In the genomic region with DNA sequence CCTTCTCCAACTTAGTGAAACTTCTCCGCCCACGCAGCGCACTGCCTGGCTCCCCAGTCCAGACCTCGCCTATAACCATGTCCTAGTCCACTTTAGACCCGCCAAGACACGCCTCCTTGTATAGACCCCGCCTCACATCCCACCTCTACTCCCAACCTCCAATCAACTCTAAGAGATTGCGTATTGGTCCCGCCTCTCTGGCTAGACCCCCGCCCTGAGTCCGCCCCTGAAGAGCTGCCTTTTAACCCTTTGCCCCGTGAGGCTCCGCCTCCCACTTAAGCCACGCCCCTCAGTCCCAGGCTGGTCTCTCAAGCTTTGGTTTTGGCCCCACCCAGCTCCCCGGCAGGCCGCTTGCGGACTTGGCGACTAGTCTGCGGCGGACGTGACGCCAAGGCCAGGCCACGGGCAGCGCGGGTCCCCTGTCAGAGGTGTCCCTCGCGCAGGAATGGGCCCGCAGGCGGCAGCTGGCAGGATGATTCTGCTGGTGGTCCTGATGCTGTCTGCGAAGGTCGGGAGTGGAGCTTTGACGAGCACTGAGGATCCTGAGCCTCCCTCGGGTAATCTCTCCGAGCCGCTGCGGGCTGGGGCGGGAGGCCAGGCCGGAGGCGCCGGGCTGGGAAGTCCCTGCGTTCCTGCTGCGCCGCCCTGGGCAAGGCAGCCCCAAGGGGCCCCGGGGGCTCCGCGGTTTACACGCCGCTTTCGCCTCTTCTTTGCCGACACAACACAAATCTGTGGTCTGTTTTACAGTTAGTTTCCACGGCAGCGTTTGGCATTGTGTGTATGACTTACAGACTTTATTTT, we compare ENCODE assay signal across 8 mouse cellular contexts. TPM values are rescaled to one million over a fixed set of nuclear protein-coding genes. Genes with fewer than 3 reads are reported as not detected.
DNase-seq lines count a peak whose midpoint lies in the region; ATAC-seq and TF ChIP-seq lines count a peak whose summit lies in the region.

Gene Ifngr1 (plus strand): TSS at position 309 of the 801 bp plus-strand sequence.

- peak within 1 kb of the TSS; percentile 83 for H3K4me2 ChIP-seq in heart, embryonic 12.5 days
- H3K4me2 ChIP-seq in kidney, postnatal 0 days (ENCODE audit: low read length), result peak within 1 kb of the TSS; percentile 86
- H3K4me2 ChIP-seq in liver, embryonic 11.5 days, result peak within 1 kb of the TSS; percentile 64
- H3K4me2 ChIP-seq in stomach, embryonic 14.5 days (replicated peaks; ENCODE audit: low read depth, low read length), result peak within 1 kb of the TSS; percentile 70

- no peaks in the 10 kb centered on the region for H3K27me3 ChIP-seq in heart, embryonic 12.5 days (replicated peaks)
- H3K27me3 ChIP-seq in kidney, postnatal 0 days (ENCODE audit: insufficient read depth, low read length), result no peaks in the 10 kb centered on the region
- no peaks in the 10 kb centered on the region for H3K27me3 ChIP-seq in liver, embryonic 11.5 days (replicated peaks; ENCODE audit: control insufficient read depth, insufficient read depth, low read length)
- H3K27me3 ChIP-seq in stomach, embryonic 14.5 days (ENCODE audit: control insufficient read depth, insufficient read depth, low read length), result no peaks in the 10 kb centered on the region

- peak within 1 kb of the TSS; percentile 63 for H3K4me3 ChIP-seq in heart, embryonic 12.5 days
- H3K4me3 ChIP-seq in kidney, postnatal 0 days (replicated peaks; ENCODE audit: low read depth, low read length), result peak within 1 kb of the TSS; percentile 81
- peak within 1 kb of the TSS; percentile 78 for H3K4me3 ChIP-seq in liver, embryonic 11.5 days (ENCODE audit: low read depth, low read length)
- H3K4me3 ChIP-seq in stomach, embryonic 14.5 days (ENCODE audit: low read depth, low read length), result peak within 1 kb of the TSS; percentile 75

- H3K9me3 ChIP-seq in heart, embryonic 12.5 days (replicated peaks), result no peaks in the 10 kb centered on the region
- H3K9me3 ChIP-seq in kidney, postnatal 0 days (replicated peaks; ENCODE audit: low read length), result no peaks in the 10 kb centered on the region
- H3K9me3 ChIP-seq in liver, embryonic 11.5 days (ENCODE audit: control insufficient read depth, low read length), result no peaks in the 10 kb centered on the region
- H3K9me3 ChIP-seq in stomach, embryonic 14.5 days (ENCODE audit: control insufficient read depth, low read depth, low read length), result no peaks in the 10 kb centered on the region

- no peaks in the 10 kb centered on the region for H3K36me3 ChIP-seq in heart, embryonic 12.5 days
- no peaks in the 10 kb centered on the region for H3K36me3 ChIP-seq in kidney, postnatal 0 days (ENCODE audit: insufficient read depth, low read length)
- no peaks in the 10 kb centered on the region for H3K36me3 ChIP-seq in liver, embryonic 11.5 days (ENCODE audit: control insufficient read depth, insufficient read depth, low read length)
- H3K36me3 ChIP-seq in stomach, embryonic 14.5 days (ENCODE audit: control insufficient read depth, insufficient read depth, low read length), result no peaks in the 10 kb centered on the region

- peak; percentile 93 for ATAC-seq in erythroid progenitor cell, adult 5-6 weeks (replicated peaks; ENCODE audit: low FRiP score, poor library complexity, severe bottlenecking)
- peak; percentile 100 for ATAC-seq in heart, embryonic 12.5 days (ENCODE audit: insufficient number of reproducible peaks, low FRiP score)
- peak; percentile 100 for ATAC-seq in kidney, postnatal 0 days (replicated peaks; ENCODE audit: low FRiP score, low read depth)
- peak; percentile 98 for ATAC-seq in liver, embryonic 11.5 days (replicated peaks; ENCODE audit: low FRiP score)
- ATAC-seq in stomach, embryonic 14.5 days (ENCODE audit: insufficient number of reproducible peaks, insufficient read depth, low FRiP score, low read depth), result peak; percentile 99

- peaks cover 31% of the 10 kb centered on the region for H3K4me1 ChIP-seq in heart, embryonic 12.5 days (replicated peaks)
- peaks cover 13% of the 10 kb centered on the region; the same call in 1 of the 2 replicates for H3K4me1 ChIP-seq in kidney, postnatal 0 days (replicated peaks; ENCODE audit: insufficient read depth, low read length)
- H3K4me1 ChIP-seq in liver, embryonic 11.5 days (replicated peaks; ENCODE audit: control insufficient read depth, insufficient read depth, low read length), result peaks cover 29% of the 10 kb centered on the region
- H3K4me1 ChIP-seq in stomach, embryonic 14.5 days (ENCODE audit: control insufficient read depth, insufficient read depth, low read length), result peaks cover 18% of the 10 kb centered on the region; the same call in 1 of the 2 replicates

- peak within 1 kb of the TSS; percentile 82 for H3K9ac ChIP-seq in heart, embryonic 12.5 days
- peak within 1 kb of the TSS; percentile 93 for H3K9ac ChIP-seq in kidney, postnatal 0 days (ENCODE audit: low read depth, low read length)
- H3K9ac ChIP-seq in liver, embryonic 11.5 days (ENCODE audit: low read depth, low read length), result peak within 1 kb of the TSS; percentile 80
- peak within 1 kb of the TSS; percentile 74 for H3K9ac ChIP-seq in stomach, embryonic 14.5 days (replicated peaks; ENCODE audit: low read depth, low read length)

- peak within 1 kb of the TSS; percentile 74 for H3K27ac ChIP-seq in heart, embryonic 12.5 days (ENCODE audit: poor library complexity, severe bottlenecking)
- peak within 1 kb of the TSS; percentile 93 for H3K27ac ChIP-seq in kidney, postnatal 0 days
- peak within 1 kb of the TSS; percentile 75 for H3K27ac ChIP-seq in liver, embryonic 11.5 days (ENCODE audit: low read depth, low read length)
- peak within 1 kb of the TSS; percentile 89 for H3K27ac ChIP-seq in stomach, embryonic 14.5 days (ENCODE audit: low read length)

- no peak for TF ChIP-seq CTCF in kidney, postnatal 0 days (IDR thresholded peaks at IDR 0.05; ENCODE audit: low read depth)

- WGBS in heart, embryonic 12.5 days, result under 1% methylated on average over 52 of the region's 52 CpGs
- under 1% methylated on average over 52 of the region's 52 CpGs for WGBS in kidney, postnatal 0 days
- under 1% methylated on average over 52 of the region's 52 CpGs for WGBS in liver, embryonic 11.5 days
- under 1% methylated on average over 52 of the region's 52 CpGs for WGBS in stomach, embryonic 14.5 days

- peak; percentile 97 for DNase-seq in CD4-positive helper T cell, adult 2 months (ENCODE audit: low read depth, low spot score)
- peak; percentile 82 for DNase-seq in brain, embryonic 18.5 days (ENCODE audit: low read depth, low spot score)
- DNase-seq in kidney, postnatal 0 days (ENCODE audit: low spot score), result peak; percentile 99
- peak; percentile 97 for DNase-seq in liver, embryonic 11.5 days (ENCODE audit: low spot score)
- peak; percentile 98 for DNase-seq in naive thymus-derived CD4-positive, alpha-beta T cell, adult 2 months (ENCODE audit: low read depth)

RNA-seq across cellular contexts. Expression of gene Ifngr1, which starts in this region (rescaled TPM):
- 58.3 and 86.9 TPM in 2 replicates for total RNA-seq in erythroid progenitor cell, adult 5-6 weeks (2015; ENCODE audit: low replicate concordance)
- 36.6 and 37.5 TPM in 2 replicates for total RNA-seq in erythroid progenitor cell, adult 5-6 weeks (2017; ENCODE audit: low replicate concordance)
- polyA plus RNA-seq in heart, embryonic 12.5 days (2016; fragmentation: Nextera tagmentation; extraction: Ambion mirVana), result 31.0 and 33.0 TPM in 2 replicates
- 69.2 and 75.7 TPM in 2 replicates for polyA plus RNA-seq in kidney, postnatal 0 days (2015; fragmentation: Nextera tagmentation; extraction: Ambion mirVana)
- polyA plus RNA-seq in liver, embryonic 11.5 days (2014; fragmentation: Nextera tagmentation; extraction: Ambion mirVana), result 53.7 and 61.1 TPM in 2 replicates
- 69.1 and 73.1 TPM in 2 replicates for polyA plus RNA-seq in stomach, embryonic 14.5 days (2014; fragmentation: Nextera tagmentation; extraction: Ambion mirVana)

Comparison
In these comparisons a context has a peak if more than half of its experiments do, and no peak if none do; other contexts are left out.
1. Peak in every context shown above with its lines: DNase-seq, ATAC-seq, H3K4me3 ChIP-seq and H3K27ac ChIP-seq.